Mouse (Mus musculus) intestine, postnatal 0 days (tissue): ENCODE results near the gene Arfgef2. TPM values are rescaled to one million over a fixed set of nuclear protein-coding genes. Genes with fewer than 3 reads are reported as not detected.
A peak's percentile ranks its signal among the peaks of the same experiment; 100 is the strongest.

Experiments
- ATAC-seq: fragments of 200-750 bp; cut with Nextera tagmentation; 2 replicates; pipeline ENCODE4 v1.8.0; 2017; ENCODE audit warnings: mild to moderate bottlenecking, moderate TSS enrichment, moderate library complexity
- H3K27ac ChIP-seq: fragments of 300-500 bp; sonication (generic); 2 replicates; pipeline ENCODE4 v1.5.1; 2014; ENCODE audit warnings: mild to moderate bottlenecking, low read depth, low read length, moderate library complexity
- H3K27me3 ChIP-seq: fragments of 300-500 bp; sonication (generic); replicated peaks from 2 replicates; pipeline ENCODE4 v1.6.1; 2014; ENCODE audit warnings: low read length, mixed read lengths; ENCODE audit not compliant: control insufficient read depth, insufficient read depth
- H3K36me3 ChIP-seq: fragments of 300-500 bp; sonication (generic); 2 replicates; pipeline ENCODE4 v1.6.1; 2014; ENCODE audit warnings: mild to moderate bottlenecking, moderate library complexity; ENCODE audit not compliant: control insufficient read depth, insufficient read depth
- H3K4me1 ChIP-seq: fragments of 300-500 bp; sonication (generic); replicated peaks from 2 replicates; pipeline ENCODE4 v1.6.1; 2014; ENCODE audit warnings: antibody characterized with exemption, low read length, mixed read lengths; ENCODE audit not compliant: control insufficient read depth, insufficient read depth
- H3K4me2 ChIP-seq: fragments of 300-500 bp; sonication (generic); replicated peaks from 2 replicates; pipeline ENCODE4 v1.6.1; 2014; ENCODE audit warnings: low read depth, mild to moderate bottlenecking, moderate library complexity
- H3K4me3 ChIP-seq: fragments of 300-500 bp; sonication (generic); 2 replicates; pipeline ENCODE4 v1.5.1; 2014; ENCODE audit warnings: low read depth, low read length
- H3K9ac ChIP-seq: fragments of 300-500 bp; sonication (generic); 2 replicates; pipeline ENCODE4 v1.6.1; 2014; ENCODE audit warnings: mild to moderate bottlenecking, low read depth, low read length
- H3K9me3 ChIP-seq: fragments of 300-500 bp; sonication (generic); 2 replicates; pipeline ENCODE4 v1.6.1; 2016; ENCODE audit warnings: mixed run types; ENCODE audit not compliant: control insufficient read depth
- CTCF ChIP-seq: sonication (generic); IDR thresholded peaks from 2 replicates; pipeline ENCODE4 v1.5.1; 2016; ENCODE audit warnings: low read depth, mild to moderate bottlenecking, control low read depth, antibody characterized with exemption, moderate library complexity
- WGBS: fragments of 180-500 bp; shearing (Covaris S2); extraction: QIAGEN DNeasy Blood & Tissue Kit; methylation state at CpG from one replicate; pipeline ENCODE4 v1.1.7; 2014; 5-methylcytosine and 5-hydroxymethylcytosine counted together
- polyA plus RNA-seq: library from polyadenylated mRNA; unstranded; fragments of >200 nt; fragmentation: Nextera tagmentation; extraction: Ambion mirVana; gene quantifications from 2 replicates; pipeline ENCODE4 v1.2.1, GENCODE M21; 2015

The Arfgef2 gene
- 6.1 and 6.5 TPM in 2 replicates for polyA plus RNA-seq

DNA sequence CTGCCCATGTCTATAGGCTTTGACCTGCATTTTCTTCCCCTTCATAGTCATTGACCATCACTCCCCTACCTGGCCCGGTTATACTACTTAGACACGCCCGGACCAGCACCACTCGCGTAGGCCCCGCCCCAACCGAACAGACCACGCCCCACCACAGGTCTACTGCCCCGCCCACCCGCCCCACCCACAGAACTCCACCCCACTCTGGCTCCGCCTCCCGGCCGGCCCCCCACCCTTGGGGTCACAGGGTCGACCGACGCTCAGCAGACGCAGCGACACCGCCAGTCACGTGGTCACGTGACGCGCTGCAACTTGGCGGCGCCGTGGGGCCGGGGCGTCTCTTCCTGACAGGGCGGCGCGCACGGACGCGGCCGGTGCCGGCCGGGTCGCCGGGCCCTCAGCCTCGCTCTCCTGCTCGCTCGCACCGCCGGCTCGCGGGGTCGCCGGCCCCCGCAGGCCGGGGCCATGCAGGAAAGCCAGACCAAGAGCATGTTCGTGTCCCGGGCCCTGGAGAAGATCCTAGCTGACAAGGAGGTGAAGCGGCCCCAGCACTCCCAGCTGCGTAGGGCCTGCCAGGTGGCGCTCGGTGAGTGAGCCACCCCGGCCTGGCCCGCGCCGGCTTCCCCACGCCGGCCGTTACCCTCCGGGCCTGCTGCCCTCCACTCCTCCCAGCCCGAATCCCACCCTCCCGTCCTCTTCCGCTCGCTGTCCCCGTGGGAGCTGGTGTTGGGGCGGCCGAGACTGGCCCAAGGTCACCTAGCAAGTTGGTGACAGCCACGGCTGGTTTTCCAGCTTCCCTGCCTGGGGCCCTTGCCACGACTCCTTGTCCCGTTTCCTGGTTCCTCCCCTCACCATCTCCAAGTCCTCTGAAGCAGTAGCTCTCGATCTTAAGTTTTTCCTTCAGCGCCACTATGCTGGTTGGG lies at the start of gene Arfgef2:
Gene Arfgef2, plus strand, starts transcription at position 339 of the 923 bp plus-strand sequence.
- H3K27ac ChIP-seq = peak within 1 kb of the TSS; percentile 96
- H3K9me3 ChIP-seq = no peaks in the 10 kb centered on the region
- no peaks in the 10 kb centered on the region for H3K36me3 ChIP-seq
- H3K27me3 ChIP-seq = no peaks in the 10 kb centered on the region
- no peaks in the 10 kb centered on the region for H3K4me1 ChIP-seq
- WGBS = under 1% methylated on average over 76 of the region's 76 CpGs
- peak within 1 kb of the TSS; percentile 87 for H3K4me2 ChIP-seq
- no peak; the same call in 1 of the 2 replicates for TF ChIP-seq CTCF
- H3K9ac ChIP-seq = peak within 1 kb of the TSS; percentile 94
- peak; percentile 93 for ATAC-seq
- H3K4me3 ChIP-seq = peak within 1 kb of the TSS; percentile 85

GRCm38 (mm10) chr2:166757969-166758368 lies 47.4 kb upstream of the Arfgef2 start:
- Histone ChIP-seq H3K36me3 (no peaks in the 10 kb centered on the region), H3K4me2 (no peak overlapping the region), H3K27ac (no peak overlapping the region), H3K4me1 (no peaks in the 10 kb centered on the region), H3K9me3 (no peaks in the 10 kb centered on the region), H3K9ac (no peak overlapping the region), H3K4me3 (no peak overlapping the region), H3K27me3 (no peaks in the 10 kb centered on the region)
- WGBS = 19% methylated on average over 3 of the region's 3 CpGs
- no peak for ATAC-seq
- TF ChIP-seq CTCF = no peak

DNA sequence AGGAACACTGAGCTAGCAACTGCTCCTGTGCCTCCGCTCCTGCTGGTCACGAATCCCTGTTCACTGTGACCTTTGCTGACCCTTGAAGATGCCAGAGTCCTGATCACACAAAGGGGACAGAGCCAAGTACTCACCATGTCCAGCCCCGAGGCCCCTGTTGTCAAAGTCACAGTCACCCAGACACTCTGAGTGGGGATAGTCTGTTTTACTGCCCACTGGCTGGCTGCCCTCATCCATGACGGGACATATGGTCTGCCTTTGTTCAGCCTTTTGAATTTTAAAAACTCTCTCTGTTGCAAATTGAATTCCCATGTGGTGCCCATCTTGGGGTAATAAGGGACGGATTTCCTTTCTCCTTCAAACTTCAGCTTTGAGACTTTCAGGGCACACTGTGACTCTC lies 41.3 kb upstream of the Arfgef2 start:
- Histone ChIP-seq H3K36me3 (no peaks in the 10 kb centered on the region), H3K9ac (no peak overlapping the region), H3K4me3 (no peak overlapping the region), H3K4me1 (no peaks in the 10 kb centered on the region), H3K9me3 (no peaks in the 10 kb centered on the region), H3K27me3 (no peaks in the 10 kb centered on the region), H3K27ac (no peak overlapping the region), H3K4me2 (no peak overlapping the region)
- WGBS = 57% methylated on average over 5 of the region's 5 CpGs
- no peak for ATAC-seq
- no peak for TF ChIP-seq CTCF

- no peak overlapping the region for H3K27ac ChIP-seq
Measured at GRCm38 (mm10) chr2:166767591-166767990, 37.8 kb upstream of the Arfgef2 start.

GRCm38 (mm10) chr2:166771396-166771795 lies 34.0 kb upstream of the Arfgef2 start:
- no peaks in the 10 kb centered on the region for H3K27me3 ChIP-seq
- no peaks in the 10 kb centered on the region for H3K9me3 ChIP-seq
- no peak overlapping the region for H3K9ac ChIP-seq
- H3K4me3 ChIP-seq = no peak overlapping the region
- H3K4me2 ChIP-seq = no peak overlapping the region
- no peaks in the 10 kb centered on the region for H3K36me3 ChIP-seq
- 0 out of 2 replicates have a peak, but pooled peaks have one; percentile 33 for ATAC-seq
- no peak overlapping the region for H3K27ac ChIP-seq
- 37% methylated on average over 11 of the region's 11 CpGs for WGBS
- no peaks in the 10 kb centered on the region for H3K4me1 ChIP-seq
- no peak for TF ChIP-seq CTCF

More at GRCm38 (mm10) chr2:166767591-166767990, 37.8 kb upstream of the Arfgef2 start:
- no peaks in the 10 kb centered on the region for H3K4me1 ChIP-seq
- H3K4me2 ChIP-seq = no peak overlapping the region
- ATAC-seq = no peak
- TF ChIP-seq CTCF = no peak
- no peak overlapping the region for H3K4me3 ChIP-seq
- H3K9ac ChIP-seq = no peak overlapping the region
- H3K27me3 ChIP-seq = no peaks in the 10 kb centered on the region
- 66% methylated on average over 9 of the region's 9 CpGs for WGBS
- no peaks in the 10 kb centered on the region for H3K36me3 ChIP-seq
- H3K9me3 ChIP-seq = no peaks in the 10 kb centered on the region

- no peak for TF ChIP-seq CTCF
- no peak overlapping the region for H3K27ac ChIP-seq
- H3K9me3 ChIP-seq = no peaks in the 10 kb centered on the region
- WGBS = 85% methylated on average over 10 of the region's 10 CpGs
- H3K9ac ChIP-seq = no peak overlapping the region
- no peaks in the 10 kb centered on the region for H3K27me3 ChIP-seq
- H3K4me1 ChIP-seq = no peaks in the 10 kb centered on the region
- H3K4me2 ChIP-seq = no peak overlapping the region
- H3K36me3 ChIP-seq = no peaks in the 10 kb centered on the region
- no peak overlapping the region for H3K4me3 ChIP-seq
- ATAC-seq = no peak
Measured at GRCm38 (mm10) chr2:166773587-166773986, 31.8 kb upstream of the Arfgef2 start.
